Mouse (Mus musculus): Measurements from ENCODE around the gene Coa5. TPM values are rescaled to one million over a fixed set of nuclear protein-coding genes. Genes with fewer than 3 reads are reported as not detected.

Gene Coa5
- total and polyA plus RNA-seq, 3 experiments = 43.8 to 79.8 (median 62.8) TPM

DNA sequence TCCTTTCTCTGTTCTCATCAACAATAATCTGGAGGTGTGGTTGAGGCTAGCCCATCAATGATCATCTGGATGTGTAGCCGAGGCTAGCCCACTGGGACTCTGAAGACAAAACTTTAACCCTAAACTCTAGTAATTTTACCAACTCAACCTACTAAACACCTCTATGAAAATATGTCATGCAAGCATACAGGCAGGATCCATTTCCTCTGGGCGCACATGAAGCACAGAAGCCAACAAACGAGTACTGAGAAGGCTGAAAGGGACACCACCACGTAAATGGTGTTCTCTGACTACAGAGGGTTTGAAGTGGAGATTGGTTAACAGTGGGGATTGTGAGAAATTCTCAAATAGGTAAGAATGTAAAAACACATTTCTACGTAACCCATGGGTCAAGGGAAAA is 47.3 kb upstream of the Coa5 start:
- no peak for DNase-seq (ENCODE audit: extremely low read depth)
- dilution Hi-C loops (cut with MboI; ENCODE audit: extremely low pct_ligation_motif_present, extremely low pct_unique_long_range_greater_than_20kb, low sequenced_read_pairs) (no loop called here), in situ Hi-C loops (cut with MboI; ENCODE audit: low pct_ligation_motif_present, low pct_unique_long_range_greater_than_20kb, low sequenced_read_pairs) (no loop called here)
- H3K9me3 ChIP-seq (replicated peaks; ENCODE audit: low read length) = no peaks in the 10 kb centered on the region
- H3K4me2 ChIP-seq (ENCODE audit: insufficient read depth, low read depth, poor library complexity, severe bottlenecking) = no peak overlapping the region
- H3K4me1 ChIP-seq (ENCODE audit: control insufficient read depth in 1 of 2, insufficient read depth in 2 of 2) = peaks cover 18 to 85% of the 10 kb centered on the region in 2 experiments
- H3K27ac ChIP-seq (ENCODE audit: insufficient read depth, low read depth) = peak overlapping the region; percentile 63
- TF ChIP-seq MAX (IDR thresholded peaks at IDR 0.05; ENCODE audit: low read length) (no peak), JUND (conservative IDR thresholded peaks at IDR 0.05; ENCODE audit: low read depth, low read length) (no peak), MYC (IDR thresholded peaks at IDR 0.05; ENCODE audit: low read depth, low read length) (no peak), KAT2A (IDR thresholded peaks at IDR 0.05; ENCODE audit: insufficient replicate concordance, low read length) (no peak), MXI1 (IDR thresholded peaks at IDR 0.05; ENCODE audit: low read depth, low read length) (no peak)
- H3K27me3 ChIP-seq (replicated peaks) = no peaks in the 10 kb centered on the region
- no peak overlapping the region for H3K4me3 ChIP-seq (replicated peaks in 1 of 3; ENCODE audit: low read depth in 2 of 3, low read length in 2 of 3, poor library complexity in 1 of 3)
- no peak overlapping the region for H3K9ac ChIP-seq (ENCODE audit: insufficient read depth, low read depth)
- H3K79me2 ChIP-seq (replicated peaks; ENCODE audit: control insufficient read depth, extremely low read depth, insufficient read depth, poor library complexity, severe bottlenecking) = peaks cover 27% of the 10 kb centered on the region
- peaks cover 7 to 15% of the 10 kb centered on the region in 2 experiments for H3K36me3 ChIP-seq (replicated peaks in 1 of 2; ENCODE audit: control insufficient read depth in 1 of 2, insufficient read depth in 1 of 2, low read length in 1 of 2)

DNA sequence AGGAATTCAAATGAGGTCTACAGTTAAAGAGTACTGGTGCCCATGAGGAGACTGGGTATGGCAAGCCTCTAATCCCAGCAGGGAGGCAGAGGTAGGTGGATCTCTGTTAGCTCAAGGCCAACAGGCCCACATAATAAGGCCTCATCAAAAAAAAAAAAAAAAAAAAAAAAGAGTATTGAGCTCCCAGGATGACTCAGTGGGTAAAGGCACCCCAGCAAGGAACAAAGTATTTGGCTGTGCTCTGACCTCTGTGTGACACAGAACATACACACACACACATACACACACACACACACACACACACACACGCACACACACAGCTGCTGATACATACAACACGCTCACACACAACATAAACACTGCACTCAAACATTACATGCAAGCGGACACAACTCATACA is 45.4 kb upstream of the Coa5 start:
- H3K4me1 ChIP-seq (ENCODE audit: control insufficient read depth in 1 of 2, insufficient read depth in 2 of 2) = peaks cover 21 to 87% of the 10 kb centered on the region in 2 experiments

DNA sequence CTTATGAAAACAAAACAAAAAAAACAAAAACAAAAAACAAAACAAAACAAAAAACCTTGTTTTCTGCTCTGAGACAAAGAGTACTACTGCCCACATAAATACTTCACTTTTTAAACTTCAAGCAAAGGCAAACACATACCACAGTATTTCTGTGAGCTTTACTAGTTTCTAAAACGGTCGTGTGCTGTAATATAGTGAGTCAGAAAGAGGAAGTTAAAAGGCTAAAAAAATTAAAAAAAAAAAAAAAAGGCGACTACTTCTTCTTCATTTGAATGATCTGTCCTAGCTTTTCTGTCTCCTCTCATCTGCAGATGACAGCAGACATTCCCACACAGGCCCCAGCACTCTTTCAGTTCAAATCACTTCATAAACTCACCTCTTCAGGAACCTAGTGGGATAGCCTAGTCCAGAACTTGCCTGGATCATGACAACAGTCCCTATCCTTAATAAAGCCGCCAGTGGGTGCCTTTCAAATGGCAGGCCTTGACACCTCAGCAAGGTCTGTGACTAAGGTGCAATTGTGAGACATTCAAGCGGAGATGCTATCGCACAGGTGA is 44.8 kb upstream of the Coa5 start:
- Histone ChIP-seq H3K4me3 (replicated peaks in 1 of 3; ENCODE audit: low read depth in 2 of 3, low read length in 2 of 3, poor library complexity in 1 of 3) (no peak overlapping the region), H3K4me1 (ENCODE audit: control insufficient read depth in 1 of 2, insufficient read depth in 2 of 2) (peaks cover 20 to 81% of the 10 kb centered on the region in 2 experiments), H3K9ac (ENCODE audit: insufficient read depth, low read depth) (peak overlapping the region; percentile 71), H3K36me3 (replicated peaks in 1 of 2; ENCODE audit: control insufficient read depth in 1 of 2, insufficient read depth in 1 of 2, low read length in 1 of 2) (peaks cover 3 to 15% of the 10 kb centered on the region in 2 experiments), H3K9me3 (replicated peaks; ENCODE audit: low read length) (no peaks in the 10 kb centered on the region), H3K4me2 (ENCODE audit: insufficient read depth, low read depth, poor library complexity, severe bottlenecking) (peak overlapping the region; percentile 74), H3K79me2 (replicated peaks; ENCODE audit: control insufficient read depth, extremely low read depth, insufficient read depth, poor library complexity, severe bottlenecking) (peaks cover 27% of the 10 kb centered on the region), H3K27me3 (replicated peaks) (no peaks in the 10 kb centered on the region), H3K27ac (ENCODE audit: insufficient read depth, low read depth) (peak overlapping the region; percentile 99)
- dilution Hi-C loops (cut with MboI; ENCODE audit: extremely low pct_ligation_motif_present, extremely low pct_unique_long_range_greater_than_20kb, low sequenced_read_pairs) = no loop called here
- in situ Hi-C loops (cut with MboI; ENCODE audit: low pct_ligation_motif_present, low pct_unique_long_range_greater_than_20kb, low sequenced_read_pairs) = loop anchor here (5.0 kb wide), 1 partner anchor 158 kb away; no protein-coding TSS in a partner anchor
- DNase-seq (ENCODE audit: extremely low read depth) = peak; percentile 62
- no peak for TF ChIP-seq UBTF (IDR thresholded peaks at IDR 0.05; ENCODE audit: low read depth, low read length)
- TF ChIP-seq PAX5 (IDR thresholded peaks at IDR 0.05; ENCODE audit: low read length) = no peak
- peak; percentile 98 for TF ChIP-seq ZNF384 (IDR thresholded peaks at IDR 0.05; ENCODE audit: low read depth, low read length)
- TF ChIP-seq ZKSCAN1 (IDR thresholded peaks at IDR 0.05; ENCODE audit: borderline replicate concordance, low read depth, low read length) = no peak
- no peak for TF ChIP-seq CHD2 (IDR thresholded peaks at IDR 0.05; ENCODE audit: low read length)
- no peak for TF ChIP-seq NRF1 (IDR thresholded peaks at IDR 0.05; ENCODE audit: low read depth, low read length)
- TF ChIP-seq ZMIZ1 (IDR thresholded peaks at IDR 0.05; ENCODE audit: low read depth, low read length) = no peak
- no peak for TF ChIP-seq USF2 (conservative IDR thresholded peaks at IDR 0.05; ENCODE audit: low read depth, low read length)
- no peak for TF ChIP-seq USF1 (IDR thresholded peaks at IDR 0.05; ENCODE audit: low read depth, low read length)
- no peak; the same call in none of the 2 replicates for TF ChIP-seq RAD21 (IDR thresholded peaks at IDR 0.05; ENCODE audit: low read depth, low read length)
- TF ChIP-seq JUND (conservative IDR thresholded peaks at IDR 0.05; ENCODE audit: low read depth, low read length) = peak; percentile 89
- 0 out of 2 replicates have a peak, but pooled peaks have one; percentile 20 for TF ChIP-seq E2F4 (IDR thresholded peaks at IDR 0.05; ENCODE audit: insufficient replicate concordance, low read depth, low read length)
- 0 out of 2 replicates have a peak, but pooled peaks have one; percentile 39 for TF ChIP-seq MAFK (IDR thresholded peaks at IDR 0.05; ENCODE audit: insufficient replicate concordance, low read length)
- TF ChIP-seq MYC (IDR thresholded peaks at IDR 0.05; ENCODE audit: low read depth, low read length) = no peak
- no peak; the same call in 1 of the 2 replicates for TF ChIP-seq MXI1 (IDR thresholded peaks at IDR 0.05; ENCODE audit: low read depth, low read length)
- TF ChIP-seq POLR2A (IDR thresholded peaks at IDR 0.05; ENCODE audit: low read depth, low read length) = no peak
- no peak for TF ChIP-seq CTCF (conservative IDR thresholded peaks at IDR 0.05 in 1 of 2, IDR thresholded peaks at IDR 0.05 in 1 of 2; ENCODE audit: low read depth in 2 of 2, low read length in 2 of 2)
- no peak for TF ChIP-seq ZC3H11A (IDR thresholded peaks at IDR 0.05; ENCODE audit: low read depth, low read length)
- TF ChIP-seq CHD1 (IDR thresholded peaks at IDR 0.05; ENCODE audit: low read depth, low read length) = no peak; the same call in 1 of the 2 replicates

More for the DNA sequence above, 45.4 kb upstream of the Coa5 start:
- peak overlapping the region; percentile 34 for H3K4me2 ChIP-seq (ENCODE audit: insufficient read depth, low read depth, poor library complexity, severe bottlenecking)
- peaks cover 0 to 12% of the 10 kb centered on the region in 2 experiments for H3K36me3 ChIP-seq (replicated peaks in 1 of 2; ENCODE audit: control insufficient read depth in 1 of 2, insufficient read depth in 1 of 2, low read length in 1 of 2)
- dilution Hi-C loops (cut with MboI; ENCODE audit: extremely low pct_ligation_motif_present, extremely low pct_unique_long_range_greater_than_20kb, low sequenced_read_pairs) = no loop called here
- H3K27ac ChIP-seq (ENCODE audit: insufficient read depth, low read depth) = peak overlapping the region; percentile 93
- DNase-seq (ENCODE audit: extremely low read depth) = no peak
- no peak overlapping the region for H3K9ac ChIP-seq (ENCODE audit: insufficient read depth, low read depth)
- H3K9me3 ChIP-seq (replicated peaks; ENCODE audit: low read length) = no peaks in the 10 kb centered on the region
- H3K4me3 ChIP-seq (replicated peaks in 1 of 3; ENCODE audit: low read depth in 2 of 3, low read length in 2 of 3, poor library complexity in 1 of 3) = no peak overlapping the region
- TF ChIP-seq MEF2A (IDR thresholded peaks at IDR 0.05; ENCODE audit: borderline replicate concordance, low read depth, low read length) (peak; percentile 40; the same call in 1 of the 2 replicates), MYC (IDR thresholded peaks at IDR 0.05; ENCODE audit: low read depth, low read length) (0 out of 2 replicates have a peak, but pooled peaks have one; percentile 10), E2F4 (IDR thresholded peaks at IDR 0.05; ENCODE audit: insufficient replicate concordance, low read depth, low read length) (no peak), JUND (conservative IDR thresholded peaks at IDR 0.05; ENCODE audit: low read depth, low read length) (peak; percentile 71), IRF4 (IDR thresholded peaks at IDR 0.05; ENCODE audit: low read depth, low read length) (peak; percentile 85), POLR2A (IDR thresholded peaks at IDR 0.05; ENCODE audit: low read depth, low read length) (no peak; the same call in 1 of the 2 replicates), ZNF384 (IDR thresholded peaks at IDR 0.05; ENCODE audit: low read depth, low read length) (peak; percentile 93), EP300 (IDR thresholded peaks at IDR 0.05; ENCODE audit: low read length) (peak; percentile 66), JUN (IDR thresholded peaks at IDR 0.05; ENCODE audit: insufficient read depth, low read depth, low read length) (peak; percentile 32; the same call in 1 of the 2 replicates)
- no peaks in the 10 kb centered on the region for H3K27me3 ChIP-seq (replicated peaks)
- in situ Hi-C loops (cut with MboI; ENCODE audit: low pct_ligation_motif_present, low pct_unique_long_range_greater_than_20kb, low sequenced_read_pairs) = no loop called here
- peaks cover 27% of the 10 kb centered on the region for H3K79me2 ChIP-seq (replicated peaks; ENCODE audit: control insufficient read depth, extremely low read depth, insufficient read depth, poor library complexity, severe bottlenecking)
